Mouse (Mus musculus): ENCODE measurements around the gene Arl1.
"Not testable (repeated sequence)": the region's sequence is repeated elsewhere in the genome, so short reads cannot be mapped to it uniquely, and the experiment has no call there.

Gene Arl1

DNA sequence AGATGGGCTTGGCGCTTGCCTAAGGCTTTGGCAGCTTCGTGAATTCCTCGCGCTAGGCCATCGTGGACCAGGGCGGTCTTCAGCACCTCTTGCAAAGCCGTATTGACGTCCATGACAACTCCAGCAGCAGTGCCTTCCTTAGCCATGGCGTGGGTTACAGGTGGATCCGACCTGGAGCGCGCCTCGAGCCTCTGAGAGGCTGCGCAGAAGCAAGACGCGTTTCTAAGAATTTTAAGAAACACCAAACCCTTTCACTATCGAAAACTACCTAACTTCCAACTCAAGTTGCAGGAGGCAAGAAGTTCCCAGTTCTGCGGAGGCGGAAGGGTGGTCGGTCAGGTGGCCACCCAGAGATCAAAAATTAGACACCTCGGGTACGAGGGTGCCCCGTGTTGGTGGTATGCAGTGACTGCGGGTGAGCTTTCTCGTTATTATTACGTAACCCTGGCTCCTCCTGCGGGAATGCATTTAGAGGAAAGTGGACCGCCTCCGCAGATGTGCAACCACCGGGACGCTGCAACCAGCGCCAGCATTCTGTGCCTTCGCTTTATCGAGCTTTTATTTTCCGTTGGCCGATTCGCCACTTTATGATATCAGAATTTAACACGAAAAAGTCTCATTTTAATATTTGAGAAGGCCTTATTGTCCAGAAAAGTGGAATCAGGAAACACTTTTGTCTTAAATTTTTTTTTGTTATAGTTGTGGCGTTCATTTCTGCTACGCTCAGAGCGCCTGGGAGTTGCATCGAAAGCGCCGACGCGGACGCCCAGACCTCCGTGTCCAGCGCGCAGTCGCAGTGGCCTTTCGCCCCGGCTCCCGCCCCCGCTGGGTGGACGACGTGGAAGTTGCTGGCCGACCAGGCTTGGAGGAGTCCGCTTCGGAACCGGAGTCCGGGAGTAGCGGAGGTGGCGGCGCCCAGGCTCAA is at the start of gene Arl1:
TSS of gene Arl1 (plus strand) at position 288 of the 925 bp plus-strand sequence.
- peak; percentile 73 for DNase-seq (ENCODE audit: low spot score)

DNA sequence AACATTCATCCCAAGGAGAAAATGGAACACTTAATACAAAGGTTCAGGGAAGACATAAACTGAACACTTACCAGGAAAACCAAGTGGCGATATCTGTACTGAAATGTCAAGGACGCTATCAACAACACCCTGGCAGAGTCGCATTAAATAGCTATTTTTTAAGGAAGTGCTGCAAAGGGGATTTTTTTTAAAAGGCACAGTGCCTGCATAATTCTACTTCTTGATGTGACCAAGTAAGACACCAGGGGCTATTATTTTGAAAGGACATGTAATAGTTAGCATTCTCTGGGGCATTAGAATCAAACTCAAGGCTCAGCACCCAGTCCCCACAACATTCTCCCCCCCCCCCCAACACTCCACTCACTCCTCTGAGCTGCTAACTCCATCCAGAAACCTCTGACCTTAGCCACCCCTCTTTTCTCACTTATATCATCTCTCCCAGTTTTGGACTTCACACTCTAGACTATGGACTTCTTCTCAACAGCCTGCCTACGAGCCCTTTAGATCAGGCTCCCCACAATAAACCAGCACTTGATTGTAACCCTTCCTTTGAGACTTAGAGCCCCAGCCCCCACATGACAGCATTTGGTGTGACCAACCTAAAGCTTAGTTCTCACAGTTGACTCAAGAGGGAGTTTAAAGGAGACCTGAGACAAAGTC is 47.6 kb upstream of the Arl1 start:
- no peak for DNase-seq (ENCODE audit: low spot score)

DNA sequence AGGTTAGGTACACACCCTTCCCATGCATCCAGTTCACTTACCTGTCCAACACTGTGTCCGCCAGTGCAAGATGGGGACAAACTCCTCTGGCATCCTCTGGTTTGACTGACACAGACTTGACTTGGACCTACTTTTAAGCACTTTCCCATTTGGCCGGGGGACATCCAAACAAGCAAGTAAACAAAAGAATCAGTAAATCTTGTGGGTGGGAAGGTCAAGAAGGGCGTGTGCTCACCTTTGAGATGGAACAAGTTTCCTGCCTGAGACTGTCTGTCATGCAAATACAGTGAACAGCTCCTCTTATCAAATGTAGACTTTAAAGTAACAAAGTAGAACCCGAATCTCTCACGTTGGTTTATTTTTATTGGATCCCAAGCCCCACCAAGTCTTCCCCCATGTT is 45.7 kb upstream of the Arl1 start, which contains the start of gene Spic:
TSS of gene Spic (minus strand) at position 91 of the 400 bp plus-strand sequence.
- no peak for DNase-seq (ENCODE audit: low spot score)

DNA sequence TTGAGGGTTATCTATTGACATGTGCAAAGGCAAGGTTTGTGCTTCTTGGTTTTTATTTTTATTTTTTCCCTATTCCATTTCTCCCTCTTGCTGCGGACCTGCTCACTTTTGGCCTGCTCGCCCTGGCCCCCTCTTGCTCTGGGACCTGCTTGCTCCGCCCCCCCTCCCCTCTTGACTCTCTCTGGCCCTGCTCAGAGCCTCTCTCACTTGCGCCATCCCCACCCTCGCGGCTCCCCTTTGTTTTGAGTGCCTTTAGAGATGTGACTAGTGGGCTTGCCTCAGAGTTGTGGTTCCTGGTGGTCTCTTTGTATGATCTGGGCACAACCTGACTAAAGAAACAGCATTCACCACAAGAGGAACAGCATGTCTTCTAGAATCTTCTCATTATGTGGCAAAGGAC is 29.7 kb upstream of the Arl1 start:
- no peak for DNase-seq (ENCODE audit: low spot score)

DNA sequence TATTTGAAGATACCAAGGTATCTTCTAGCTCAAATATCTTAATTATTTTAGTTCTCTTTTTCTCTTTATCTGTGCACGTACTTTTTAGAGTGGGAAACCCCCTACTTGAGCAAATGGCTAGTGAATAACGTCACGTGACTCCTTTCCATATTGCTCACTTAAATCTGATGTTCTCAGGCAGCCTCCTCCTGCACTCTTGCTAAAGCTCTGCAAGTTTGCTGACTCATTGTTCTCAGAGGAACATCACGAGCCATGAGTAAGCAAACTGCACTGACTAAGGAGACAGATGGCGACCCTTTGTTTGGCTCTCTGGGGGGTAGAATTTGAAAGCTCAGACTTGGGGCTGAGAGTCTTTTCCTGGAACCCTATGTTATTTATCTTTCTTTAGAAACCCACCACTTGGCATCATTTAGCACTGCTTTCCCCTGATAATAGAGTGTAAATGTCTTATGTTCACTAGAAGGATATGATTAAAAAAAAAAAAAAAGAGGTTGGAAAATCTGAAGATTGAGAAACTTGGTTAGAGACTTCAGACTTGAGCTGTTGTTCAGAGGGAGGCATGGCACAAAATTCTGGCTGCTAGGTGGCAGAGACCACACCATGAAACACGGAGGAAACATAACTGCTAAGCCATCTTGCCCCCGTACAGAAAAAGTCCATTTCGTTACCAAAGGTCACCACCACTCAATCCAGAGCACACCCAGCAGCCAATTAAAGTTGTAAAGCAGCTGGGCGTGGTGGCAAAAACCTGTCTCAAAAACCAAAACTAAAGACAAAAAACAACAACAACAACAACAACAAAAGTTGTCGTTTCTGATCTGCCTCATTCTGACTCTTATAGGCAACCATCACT is 21.8 kb upstream of the Arl1 start:
- DNase-seq (ENCODE audit: low spot score): no peak

DNA sequence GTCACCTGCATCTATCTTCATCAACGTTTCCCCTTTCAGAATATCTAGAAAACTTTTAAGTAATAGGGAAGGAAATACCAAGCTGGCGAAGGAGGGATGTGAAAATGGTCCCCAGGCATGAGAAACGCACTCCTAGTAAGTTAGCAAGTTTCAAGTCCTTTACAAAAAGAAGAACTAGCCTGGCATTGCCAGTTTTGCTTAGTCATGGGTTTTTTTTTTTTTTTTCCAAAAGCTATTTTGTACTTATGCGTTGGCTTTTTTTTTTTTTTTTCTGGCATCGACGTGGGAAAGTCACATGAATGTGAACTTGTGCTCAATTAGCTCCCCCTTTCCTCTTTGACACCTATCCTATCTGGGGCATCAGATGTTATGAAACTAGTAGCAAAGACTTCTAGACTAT is 18.3 kb upstream of the Arl1 start:
- DNase-seq (ENCODE audit: low spot score): no peak

DNA sequence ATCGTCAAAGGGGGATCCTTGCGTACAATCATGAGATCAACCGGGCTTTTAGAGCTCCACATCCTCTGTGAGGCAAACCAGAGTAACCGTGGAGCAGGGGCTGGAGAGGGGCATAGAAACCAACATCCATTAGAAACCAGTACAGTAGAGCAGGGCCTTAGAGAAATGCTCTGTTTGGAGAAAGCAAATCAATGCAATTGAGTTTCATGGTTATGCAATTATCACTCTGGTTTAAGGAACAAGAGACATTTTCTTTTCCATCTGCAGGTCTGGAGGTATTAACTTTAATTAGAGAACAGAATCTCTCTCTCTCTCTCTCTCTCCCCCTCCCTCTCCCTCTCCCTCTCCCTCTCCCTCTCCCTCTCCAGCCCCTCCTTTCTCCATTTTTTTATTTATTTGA is 15.9 kb upstream of the Arl1 start:
- no peak for DNase-seq (ENCODE audit: low spot score)

DNA sequence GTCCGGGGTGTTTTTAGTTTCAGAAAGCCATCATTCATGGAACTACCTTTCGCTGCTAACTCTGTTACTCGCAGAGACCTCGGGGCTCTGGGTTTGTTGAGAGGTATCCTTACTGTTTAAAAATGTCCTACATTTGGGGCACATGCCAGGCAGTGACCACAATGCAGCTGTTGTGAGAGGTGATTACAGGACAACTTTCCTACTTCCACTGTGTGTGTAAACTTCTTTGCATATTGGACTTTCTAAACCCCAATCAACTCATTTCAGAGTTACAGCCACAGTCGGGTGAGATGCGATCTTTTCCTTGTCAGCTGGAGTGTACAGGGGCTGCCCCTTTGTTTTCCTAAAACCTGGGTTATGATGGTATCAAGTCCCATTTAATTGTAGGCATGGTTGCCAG is 15.0 kb upstream of the Arl1 start:
- no peak for DNase-seq (ENCODE audit: low spot score)

DNA sequence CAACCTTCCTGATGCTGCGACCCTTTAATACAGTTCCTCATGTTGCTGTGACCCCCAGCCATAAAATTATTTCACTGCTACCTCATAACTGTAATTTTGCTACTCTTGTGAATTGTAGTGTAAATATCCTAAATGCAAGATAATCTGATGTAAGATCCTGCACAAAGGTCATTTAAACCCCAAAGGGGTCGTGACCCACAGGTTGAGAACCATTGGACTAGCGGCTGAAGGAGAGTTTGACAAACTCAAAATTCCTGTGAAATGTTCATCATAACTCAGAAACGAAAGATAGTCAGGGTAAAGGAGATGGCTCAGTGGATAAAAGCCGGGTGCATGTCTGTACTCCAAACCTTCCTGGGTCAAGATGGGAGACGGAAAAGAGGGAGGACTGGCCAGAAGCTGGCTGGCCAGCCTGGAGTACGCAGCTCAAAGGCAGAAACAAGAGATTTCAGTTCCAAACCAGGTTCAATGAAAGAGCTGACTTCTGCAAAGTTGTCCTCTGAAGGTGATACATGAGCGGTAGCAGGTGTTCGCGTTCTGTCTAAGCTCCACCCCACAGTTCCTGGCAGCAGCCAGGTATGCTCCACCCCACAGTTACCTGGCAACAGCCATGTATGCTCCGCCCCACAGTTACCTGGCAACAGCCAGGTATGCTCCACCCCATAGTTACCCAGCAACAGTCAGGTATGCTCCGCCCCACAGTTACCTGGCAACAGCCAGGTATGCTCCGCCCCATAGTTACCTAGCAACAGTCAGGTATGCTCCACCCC is 13.5 kb upstream of the Arl1 start:
- DNase-seq (ENCODE audit: low spot score): no peak

DNA sequence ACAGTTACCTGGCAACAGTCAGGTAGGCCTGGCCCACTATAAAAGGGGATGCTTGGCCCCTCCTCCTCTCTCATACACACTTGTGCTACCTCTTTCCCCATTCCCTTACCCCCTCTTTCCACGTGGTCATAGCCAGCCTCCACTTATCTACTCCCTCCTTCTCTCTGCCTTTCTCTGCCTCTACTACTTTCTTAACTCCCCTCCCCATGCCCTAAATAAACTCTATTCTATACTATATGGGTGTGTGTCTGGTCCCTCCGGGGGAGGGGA is 13.0 kb upstream of the Arl1 start:
- DNase-seq (ENCODE audit: low spot score): no peak

DNA sequence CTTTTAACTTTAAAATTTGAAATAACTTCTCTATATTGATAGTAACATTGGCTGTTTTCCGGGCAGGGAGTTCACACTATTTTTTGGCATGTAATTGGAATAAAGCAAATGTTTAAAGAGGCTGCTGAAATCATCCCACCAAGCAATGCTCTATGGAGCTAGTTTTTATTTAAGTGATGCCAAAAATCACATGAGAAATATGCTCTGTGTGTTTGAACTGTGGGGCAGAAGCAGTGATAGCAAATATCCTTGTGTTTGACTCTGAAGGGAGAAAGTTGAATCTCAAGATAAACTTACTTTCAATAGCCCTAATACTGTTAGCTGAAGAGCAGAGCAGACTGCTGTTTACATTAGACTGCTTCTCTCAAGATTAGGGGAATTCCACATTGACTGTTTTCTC is 11.0 kb upstream of the Arl1 start:
- DNase-seq (ENCODE audit: low spot score): no peak

DNA sequence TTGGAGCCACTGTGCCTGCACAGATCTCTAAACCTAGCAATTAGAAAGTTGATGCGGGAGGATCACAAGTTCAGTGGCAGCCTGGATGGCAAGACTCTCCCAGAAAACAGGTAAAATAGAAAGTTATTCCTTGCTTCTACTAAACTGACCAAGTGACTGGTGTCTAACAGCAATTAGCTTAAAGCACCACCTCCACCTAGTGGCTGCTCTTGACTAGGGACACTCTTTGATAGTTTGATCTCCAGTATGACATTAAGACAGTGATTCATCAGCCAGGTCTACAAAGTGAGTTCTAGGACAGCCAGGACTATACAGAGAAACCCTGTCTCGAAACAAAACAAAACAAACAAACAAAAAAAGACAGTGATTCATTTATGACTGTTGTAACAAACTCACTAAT is 5.3 kb upstream of the Arl1 start:
- no peak for DNase-seq (ENCODE audit: low spot score)

DNA sequence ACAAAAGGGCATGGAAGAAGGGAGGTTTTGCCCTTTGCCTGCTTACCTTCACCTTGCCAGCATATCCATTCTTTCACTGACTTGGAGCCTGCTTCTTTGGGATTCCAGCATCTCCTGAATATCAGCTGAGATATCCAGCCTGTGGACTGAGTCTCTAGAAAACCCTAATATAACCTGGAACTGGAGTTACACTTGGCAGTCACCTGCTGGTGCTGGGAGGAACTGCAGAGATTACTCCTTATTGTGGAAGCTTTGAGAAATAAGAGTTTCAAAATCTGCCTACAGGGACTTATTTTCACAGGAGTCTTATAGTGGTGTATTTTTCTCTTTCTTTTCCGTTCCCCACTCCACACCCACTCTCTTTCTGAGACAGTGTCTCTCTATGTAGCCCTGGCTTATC is 3.5 kb upstream of the Arl1 start:
- DNase-seq (ENCODE audit: low spot score): no peak

DNA sequence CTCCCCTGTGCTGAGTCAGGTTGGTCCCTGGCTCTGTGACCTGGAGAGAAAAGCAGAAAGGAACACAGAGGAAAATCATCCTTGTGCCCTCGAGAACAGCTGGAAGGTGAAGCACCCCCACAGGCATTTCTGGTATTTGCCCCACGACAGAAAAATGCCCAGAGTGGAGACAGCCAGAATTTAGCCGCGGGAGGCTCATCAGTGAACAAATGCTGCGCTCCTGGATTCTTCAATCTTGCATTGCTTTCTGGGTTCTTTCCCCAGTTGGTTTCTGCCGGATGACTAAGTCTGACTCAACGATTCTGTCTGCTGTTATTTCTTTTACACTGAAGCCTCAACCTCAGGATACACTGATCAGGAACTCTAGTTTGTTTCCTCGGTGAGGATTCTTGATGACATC is 2.5 kb upstream of the Arl1 start:
- no peak for DNase-seq (ENCODE audit: low spot score)

DNA sequence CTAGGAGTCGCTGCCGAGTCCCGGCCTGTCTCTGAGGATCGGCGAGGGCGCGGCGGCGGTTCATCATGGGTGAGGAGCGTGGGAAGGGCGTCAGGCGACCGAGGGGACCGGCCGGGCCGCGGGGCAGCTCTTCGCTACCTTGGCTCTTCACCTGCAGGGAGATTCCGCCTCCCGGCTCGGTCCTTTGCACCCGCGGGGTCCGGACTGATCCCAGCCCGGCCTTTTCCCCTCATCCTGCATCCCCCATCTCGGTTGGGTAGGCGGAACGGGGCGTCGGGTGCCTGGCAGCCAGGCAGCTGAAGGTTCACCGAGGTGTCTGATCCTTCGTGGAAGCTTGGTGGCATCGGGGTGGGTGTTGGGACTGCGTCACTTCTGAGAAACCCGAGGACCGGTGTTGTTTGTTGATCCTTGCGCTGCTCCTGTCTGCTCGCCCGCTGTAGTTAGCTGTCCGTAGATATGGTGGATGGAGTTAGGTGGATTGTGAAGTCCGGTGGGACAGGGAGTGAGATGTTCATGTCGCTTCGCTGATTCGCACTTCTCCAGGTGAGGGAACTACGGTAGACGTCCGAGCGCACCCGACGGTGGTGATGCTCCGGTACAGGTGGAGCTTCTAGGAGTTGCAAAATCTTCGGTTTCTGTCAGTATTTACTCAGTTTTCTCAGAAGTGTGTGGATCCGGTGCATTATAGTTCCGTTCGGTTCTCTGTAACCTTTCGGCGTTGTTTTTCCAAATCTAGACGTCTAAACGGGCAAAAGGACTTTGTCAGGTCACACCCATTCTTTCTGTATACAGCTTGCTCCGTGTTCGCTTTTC is 1.0 kb downstream of the Arl1 start:
- DNase-seq (ENCODE audit: low spot score): no peak

DNA sequence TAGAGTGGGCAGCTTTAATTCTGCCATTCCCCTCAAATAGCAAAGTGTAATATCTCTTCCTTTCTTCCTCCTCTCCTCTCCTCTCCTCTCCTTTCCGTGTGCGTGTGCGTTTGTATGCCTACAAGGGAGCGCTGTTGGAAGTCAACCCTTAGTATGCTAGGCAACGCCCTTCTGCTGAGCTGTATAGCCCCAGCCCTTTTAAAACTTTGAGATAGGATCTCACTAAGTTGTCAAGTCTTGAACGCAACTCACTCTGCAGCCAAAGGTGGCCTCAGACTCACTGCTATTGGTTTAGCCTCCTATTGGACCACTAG is 1.6 kb downstream of the Arl1 start:
- DNase-seq (ENCODE audit: low spot score): no peak

DNA sequence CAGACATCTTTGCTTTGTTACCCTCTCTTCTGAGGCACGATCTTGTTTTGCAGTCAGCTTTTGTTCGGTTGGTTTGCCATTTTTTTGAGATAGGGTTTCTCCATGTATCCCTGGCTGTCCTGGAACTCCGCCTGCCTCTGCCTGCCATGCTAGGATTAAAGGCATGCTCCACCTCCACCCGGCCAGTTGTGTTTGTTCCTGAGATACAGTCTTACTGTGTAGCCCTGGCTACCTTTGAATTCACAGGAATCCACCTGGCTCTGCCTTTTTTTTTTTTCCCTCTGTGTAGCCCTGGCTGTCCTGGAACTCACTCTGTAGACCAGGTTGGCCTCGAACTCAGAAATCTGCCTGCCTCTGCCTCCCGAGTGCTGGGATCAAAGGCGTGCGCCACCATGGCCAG is 8.4 kb downstream of the Arl1 start:
- not testable (repeated sequence) for DNase-seq (ENCODE audit: low spot score)

DNA sequence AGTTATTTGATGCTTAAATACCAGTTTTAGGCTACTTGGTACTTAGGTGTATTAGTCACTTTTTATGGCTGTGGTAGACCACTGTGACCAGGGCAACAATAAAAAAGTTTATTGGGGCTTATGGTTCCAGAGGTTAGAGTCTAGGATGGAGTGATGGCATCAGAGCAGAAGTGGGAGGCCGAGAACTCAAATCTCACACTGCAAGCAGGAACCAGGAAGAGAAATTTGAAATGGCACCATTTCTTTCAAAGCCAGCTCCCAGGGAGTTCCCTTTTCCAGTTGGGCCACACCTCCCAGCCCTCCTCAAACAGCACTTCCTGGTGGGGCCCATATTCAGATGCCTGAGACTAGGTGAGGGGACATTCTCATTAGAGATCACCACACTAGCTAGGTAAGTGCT is 9.2 kb downstream of the Arl1 start:
- DNase-seq (ENCODE audit: low spot score): no peak

DNA sequence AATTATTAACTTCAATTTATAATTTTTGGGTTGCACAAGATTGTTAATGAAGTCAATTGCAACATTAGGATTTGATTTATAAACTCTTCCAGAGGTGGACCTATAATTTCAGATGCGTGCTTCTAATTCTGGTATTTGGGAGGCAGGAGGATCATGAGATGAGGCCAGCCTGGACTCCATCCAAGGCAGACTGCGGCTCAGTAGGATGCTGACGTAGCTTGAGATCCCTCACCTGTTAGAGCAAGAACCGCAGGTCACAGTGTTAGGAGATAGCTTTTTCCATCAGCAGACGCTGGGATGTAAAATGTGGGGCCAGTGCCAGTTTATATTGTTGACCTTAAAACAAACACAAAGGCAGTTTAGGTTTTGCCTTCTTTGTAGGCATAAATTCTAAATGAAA is 10.1 kb downstream of the Arl1 start:
- no peak for DNase-seq (ENCODE audit: low spot score)

DNA sequence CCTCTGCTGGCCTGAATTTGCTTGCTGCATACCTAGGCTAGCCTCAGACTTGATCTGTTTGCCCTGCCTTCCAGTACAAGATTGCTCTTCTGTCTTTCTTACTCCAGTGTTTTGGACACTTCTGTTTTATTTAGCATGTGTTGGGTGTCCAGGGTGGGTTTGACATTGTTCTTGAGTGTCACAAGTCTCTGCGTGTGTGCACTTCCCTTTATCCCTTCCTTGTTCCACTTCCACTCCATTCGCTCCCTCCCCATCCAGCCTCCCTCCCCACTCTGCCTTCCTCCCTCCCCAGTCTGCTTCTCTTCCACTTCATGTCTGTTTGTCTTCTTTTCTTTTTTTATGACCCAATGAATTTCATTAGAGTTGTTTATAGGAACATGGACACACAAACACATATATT is 10.8 kb downstream of the Arl1 start:
- no peak for DNase-seq (ENCODE audit: low spot score)

DNA sequence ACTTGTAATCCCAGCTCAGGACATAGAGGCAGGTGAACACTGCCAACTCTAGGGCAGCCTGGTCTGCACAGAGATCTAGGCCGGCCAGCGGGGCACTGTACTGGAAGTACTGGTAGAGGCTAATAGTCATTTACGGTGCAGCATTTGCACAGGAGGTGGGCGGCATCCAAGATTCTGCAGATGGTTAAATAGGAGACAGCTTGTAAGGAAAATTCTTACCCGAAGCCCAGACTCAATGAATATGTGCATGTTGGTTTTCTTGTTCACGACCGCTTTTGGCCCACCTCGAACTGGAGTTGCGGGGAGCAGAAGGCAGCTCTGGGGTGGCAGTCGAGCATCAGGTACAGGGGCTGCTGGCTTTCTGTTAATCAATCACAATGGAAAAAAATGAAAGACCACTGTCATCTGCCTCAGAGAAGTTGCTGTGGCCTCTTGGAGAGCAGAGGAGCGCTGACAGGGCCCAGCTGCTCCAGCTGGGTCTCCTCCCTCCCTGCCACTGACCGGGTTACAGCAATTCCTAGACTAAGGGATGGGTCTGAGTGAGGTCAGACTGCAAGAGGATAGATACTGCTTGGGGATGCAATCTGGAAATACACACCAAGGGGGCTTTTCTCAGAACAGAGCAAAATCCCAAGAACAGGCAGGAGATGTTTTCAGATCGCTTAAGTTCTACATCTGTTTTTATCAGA is 31.0 kb downstream of the Arl1 start:
- DNase-seq (ENCODE audit: low spot score): no peak

All from urinary bladder, postnatal 10 days (tissue).